Mouse (Mus musculus): Measurements from ENCODE around the gene Oit1.

The Oit1 gene

DNA sequence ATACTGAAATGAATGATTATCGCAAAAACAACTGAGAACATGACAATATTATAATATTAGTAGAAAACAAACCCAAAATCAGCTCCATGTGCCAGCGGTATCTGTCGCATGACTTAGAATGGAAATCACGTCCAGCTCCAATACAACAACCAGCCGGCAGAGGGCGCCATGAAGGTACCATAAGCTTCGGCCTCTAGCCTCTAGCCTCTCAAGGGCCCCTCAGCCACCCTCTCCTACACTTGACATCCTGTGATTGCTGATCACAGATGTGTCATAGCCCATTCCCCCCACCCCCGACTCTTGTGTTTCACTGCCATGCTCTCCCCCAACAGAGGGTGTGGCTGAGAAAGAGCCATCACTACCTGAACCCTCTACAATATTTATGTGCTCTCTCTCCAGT lies 78.3 kb downstream of the Oit1 start:
- peak; percentile 63 for DNase-seq (ENCODE audit: low spot score)
